Mouse (Mus musculus) CH12.LX (cell line): ENCODE data around the gene Ttc33. TPM values are rescaled to one million over a fixed set of nuclear protein-coding genes. Genes with fewer than 3 reads are reported as not detected.

Experiments
- DNase-seq: peaks from one replicate; pipeline ENCODE4 v3.0.0-alpha.2; 2013; ENCODE audit errors: extremely low read depth
- H3K27ac ChIP-seq: 2 replicates; pipeline ENCODE4 v1.5.1; 2012; ENCODE audit warnings: low read depth, mild to moderate bottlenecking, control low read depth, moderate library complexity; ENCODE audit not compliant: insufficient read depth
- H3K27me3 ChIP-seq: replicated peaks from 2 replicates; pipeline ENCODE3; 2012; ENCODE audit warnings: inconsistent platforms
- H3K36me3 ChIP-seq, 2 experiments: replicated peaks in 1 of 2; 2 replicates each; pipeline versions ENCODE3 to v1.6.1; 2012; ENCODE audit warnings: inconsistent platforms in 1 of 2, low read length in 1 of 2, mild to moderate bottlenecking in 1 of 2, mixed read lengths in 1 of 2, moderate library complexity in 1 of 2; ENCODE audit not compliant: control insufficient read depth in 1 of 2, insufficient read depth in 1 of 2
- H3K4me1 ChIP-seq, 2 experiments: 2 replicates each; pipeline ENCODE4 v1.6.1; 2012; ENCODE audit warnings: inconsistent platforms in 1 of 2, moderate library complexity in 1 of 2; ENCODE audit not compliant: insufficient read depth in 2 of 2, control insufficient read depth in 1 of 2
- H3K4me2 ChIP-seq: 2 replicates; pipeline ENCODE4 v1.6.1; 2012; ENCODE audit warnings: low read depth, mild to moderate bottlenecking, control low read depth; ENCODE audit not compliant: poor library complexity, insufficient read depth, severe bottlenecking
- H3K4me3 ChIP-seq, 3 experiments: fragments of 150-350 bp in 1 of 3; sonication (generic) in 1 of 3; replicated peaks in 1 of 3; 2 replicates each; pipeline versions ENCODE3 to v1.5.1; 2011 to 2012; ENCODE audit warnings: low read depth in 2 of 3, low read length in 2 of 3, mild to moderate bottlenecking in 2 of 3, moderate library complexity in 2 of 3, control low read depth in 1 of 3, improper control_type of control experiment in 1 of 3, inconsistent platforms in 1 of 3, mixed read lengths in 1 of 3; ENCODE audit not compliant: poor library complexity in 1 of 3
- H3K79me2 ChIP-seq: replicated peaks from 2 replicates; pipeline ENCODE4 v1.6.1; 2012; ENCODE audit warnings: mild to moderate bottlenecking, moderate library complexity; ENCODE audit not compliant: control insufficient read depth, poor library complexity, insufficient read depth, severe bottlenecking; ENCODE audit errors: extremely low read depth
- H3K9ac ChIP-seq: 2 replicates; pipeline ENCODE4 v1.6.1; 2012; ENCODE audit warnings: low read depth, mild to moderate bottlenecking, control low read depth, moderate library complexity; ENCODE audit not compliant: insufficient read depth
- H3K9me3 ChIP-seq: replicated peaks from 2 replicates; pipeline ENCODE3; 2012; ENCODE audit warnings: low read length, inconsistent platforms, mixed read lengths
- BHLHE40 ChIP-seq: IDR thresholded peaks from 2 replicates; pipeline ENCODE4 v1.6.1; 2011; ENCODE audit warnings: mild to moderate bottlenecking, low read depth, low read length, improper control_type of control experiment
- CHD1 ChIP-seq: IDR thresholded peaks from 2 replicates; pipeline ENCODE4 v1.6.1; 2012; ENCODE audit warnings: low read depth, low read length, improper control_type of control experiment, inconsistent platforms
- CHD2 ChIP-seq: IDR thresholded peaks from 2 replicates; pipeline ENCODE4 v1.6.1; 2011; ENCODE audit warnings: low read length, improper control_type of control experiment
- EP300 ChIP-seq: IDR thresholded peaks from 2 replicates; pipeline ENCODE4 v1.6.1; 2011; ENCODE audit warnings: low read length, improper control_type of control experiment
- ETS1 ChIP-seq: conservative IDR thresholded peaks from 2 replicates; pipeline ENCODE4 v1.6.1; 2012; ENCODE audit warnings: low read depth, mild to moderate bottlenecking, inconsistent platforms, low read length, improper control_type of control experiment, moderate library complexity
- GABPA ChIP-seq: IDR thresholded peaks from 2 replicates; pipeline ENCODE4 v1.6.1; 2012; ENCODE audit warnings: low read depth, low read length, improper control_type of control experiment, inconsistent platforms; ENCODE audit not compliant: insufficient replicate concordance
- IRF4 ChIP-seq: IDR thresholded peaks from 2 replicates; pipeline ENCODE4 v1.6.1; 2014; ENCODE audit warnings: low read depth, mild to moderate bottlenecking, inconsistent platforms, low read length, improper control_type of control experiment
- JUN ChIP-seq: IDR thresholded peaks from 2 replicates; pipeline ENCODE4 v1.6.1; 2011; ENCODE audit warnings: low read depth, mild to moderate bottlenecking, low read length, improper control_type of control experiment, moderate library complexity; ENCODE audit not compliant: insufficient read depth
- JUND ChIP-seq: conservative IDR thresholded peaks from 2 replicates; pipeline ENCODE4 v1.6.1; 2011; ENCODE audit warnings: low read depth, low read length, improper control_type of control experiment
- KAT2A ChIP-seq: IDR thresholded peaks from 2 replicates; pipeline ENCODE4 v1.6.1; 2012; ENCODE audit warnings: low read length, improper control_type of control experiment, inconsistent platforms; ENCODE audit not compliant: insufficient replicate concordance
- MAFK ChIP-seq: IDR thresholded peaks from 2 replicates; pipeline ENCODE4 v1.6.1; 2011; ENCODE audit warnings: low read length, improper control_type of control experiment; ENCODE audit not compliant: insufficient replicate concordance
- MAX ChIP-seq: IDR thresholded peaks from 2 replicates; pipeline ENCODE4 v1.6.1; 2011; ENCODE audit warnings: low read length, improper control_type of control experiment
- MAZ ChIP-seq: IDR thresholded peaks from 2 replicates; pipeline ENCODE4 v1.6.1; 2012; ENCODE audit warnings: low read depth, mild to moderate bottlenecking, inconsistent platforms, low read length, improper control_type of control experiment, moderate library complexity
- MXI1 ChIP-seq: IDR thresholded peaks from 2 replicates; pipeline ENCODE4 v1.6.1; 2011; ENCODE audit warnings: mild to moderate bottlenecking, low read depth, low read length, improper control_type of control experiment
- MYC ChIP-seq: IDR thresholded peaks from 2 replicates; pipeline ENCODE4 v1.6.1; 2011; ENCODE audit warnings: low read depth, mild to moderate bottlenecking, improper control_type of control experiment, low read length
- NELFE ChIP-seq: IDR thresholded peaks from 2 replicates; pipeline ENCODE4 v1.6.1; 2011; ENCODE audit warnings: low read depth, low read length, improper control_type of control experiment
- NRF1 ChIP-seq: IDR thresholded peaks from 2 replicates; pipeline ENCODE4 v1.6.1; 2014; ENCODE audit warnings: low read depth, mild to moderate bottlenecking, inconsistent platforms, low read length, improper control_type of control experiment, moderate library complexity
- PAX5 ChIP-seq: IDR thresholded peaks from 2 replicates; pipeline ENCODE4 v1.6.1; 2012; ENCODE audit warnings: low read length, inconsistent platforms, mixed read lengths
- SIN3A ChIP-seq: IDR thresholded peaks from 2 replicates; pipeline ENCODE4 v1.6.1; 2012; ENCODE audit warnings: low read length, improper control_type of control experiment, inconsistent platforms
- SMC3 ChIP-seq: IDR thresholded peaks from 2 replicates; pipeline ENCODE4 v1.6.1; 2011; ENCODE audit warnings: low read depth, low read length, improper control_type of control experiment
- TBP ChIP-seq: conservative IDR thresholded peaks from 2 replicates; pipeline ENCODE4 v1.6.1; 2011; ENCODE audit warnings: low read depth, low read length, improper control_type of control experiment
- TCF12 ChIP-seq: IDR thresholded peaks from 2 replicates; pipeline ENCODE4 v1.6.1; 2014; ENCODE audit warnings: low read depth, mild to moderate bottlenecking, inconsistent platforms, low read length, improper control_type of control experiment
- USF1 ChIP-seq: IDR thresholded peaks from 2 replicates; pipeline ENCODE4 v1.6.1; 2014; ENCODE audit warnings: low read depth, mild to moderate bottlenecking, inconsistent platforms, low read length, improper control_type of control experiment
- ZKSCAN1 ChIP-seq: IDR thresholded peaks from 2 replicates; pipeline ENCODE4 v1.6.1; 2012; ENCODE audit warnings: low read depth, inconsistent platforms, low read length, improper control_type of control experiment, borderline replicate concordance
- ZMIZ1 ChIP-seq: IDR thresholded peaks from 2 replicates; pipeline ENCODE4 v1.6.1; 2012; ENCODE audit warnings: low read depth, mild to moderate bottlenecking, inconsistent platforms, low read length, improper control_type of control experiment
- dilution Hi-C: fragments of 300-500 bp; cut with MboI; formaldehyde crosslinking; loops from 2 replicates; pipeline ENCODE4 v1.14.3; 2020; ENCODE audit warnings: low sequenced_read_pairs; ENCODE audit not compliant: extremely low pct_unique_long_range_greater_than_20kb, extremely low pct_ligation_motif_present
- in situ Hi-C: fragments of 300-500 bp; cut with MboI; formaldehyde crosslinking; loops from 3 replicates; pipeline ENCODE4 v1.14.3; 2019; ENCODE audit warnings: low sequenced_read_pairs, low pct_ligation_motif_present, low pct_unique_long_range_greater_than_20kb, mixed read lengths
- polyA plus RNA-seq: library from polyadenylated mRNA; unstranded; fragments of >175 nt; gene quantifications from 2 replicates; pipeline ENCODE4 v1.2.1, GENCODE M21; 2012; ENCODE audit warnings: low read depth; ENCODE audit not compliant: insufficient read length
- total RNA-seq, 2 experiments: library from RNA; depleted of rRNA; stranded (reverse); fragments of 300-350 nt in 1 of 2; fragments of >200 nt in 1 of 2; gene quantifications; 2 replicates each; pipeline ENCODE4 v1.2.3; 2012 to 2014

Gene Ttc33
- total and polyA plus RNA-seq, 3 experiments, result 24.5 to 53.6 (median 34.8) TPM

DNA sequence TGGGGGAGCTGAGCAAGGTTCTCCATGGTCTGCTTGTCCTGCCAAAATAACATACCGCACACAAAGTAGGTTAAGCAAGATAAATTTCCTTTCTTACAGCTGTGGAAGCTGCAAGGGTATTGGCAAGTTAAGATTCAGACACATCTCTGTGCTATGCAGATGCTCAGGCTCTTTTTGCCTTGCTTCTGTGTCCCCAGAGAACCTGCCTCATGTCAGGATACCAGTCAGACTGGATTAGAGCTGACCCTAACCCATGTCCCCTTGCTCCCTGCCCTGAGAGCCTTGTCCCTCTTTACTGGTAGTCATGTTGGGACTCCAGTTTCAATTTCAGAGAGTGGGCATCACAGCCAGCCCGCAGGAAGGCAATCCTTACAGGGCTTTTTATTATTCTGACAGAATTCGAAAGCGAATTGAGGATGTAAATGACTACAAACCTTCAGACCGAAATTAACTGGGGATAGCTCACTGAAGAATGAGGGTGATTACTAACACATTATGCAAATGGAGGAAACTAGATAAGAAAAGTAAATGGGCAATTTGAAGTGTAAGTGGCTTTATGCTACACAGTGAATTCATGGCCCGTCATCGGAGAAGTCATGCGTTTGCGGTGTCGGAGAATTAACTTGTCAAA is 77.7 kb downstream of the Ttc33 start:
- Histone ChIP-seq H3K4me1 (peaks cover 3 to 19% of the 10 kb centered on the region in 2 experiments), H3K79me2 (no peaks in the 10 kb centered on the region), H3K27ac (no peak overlapping the region), H3K27me3 (no peaks in the 10 kb centered on the region), H3K4me3 (peak overlapping the region in 1 of 3 experiments; percentile 31), H3K36me3 (no peaks in the 10 kb centered on the region), H3K9ac (no peak overlapping the region), H3K4me2 (peak overlapping the region; percentile 56), H3K9me3 (no peaks in the 10 kb centered on the region)
- dilution Hi-C loops, result no loop called here
- TF ChIP-seq BHLHE40 (peak; percentile 22; the same call in 1 of the 2 replicates), MXI1 (no peak), NELFE (0 out of 2 replicates have a peak, but pooled peaks have one; percentile 12), CHD1 (no peak), CHD2 (0 out of 2 replicates have a peak, but pooled peaks have one; percentile 9), SIN3A (peak; percentile 37; the same call in 1 of the 2 replicates), KAT2A (no peak), ETS1 (peak; percentile 35; the same call in 1 of the 2 replicates), SMC3 (no peak), GABPA (no peak), MAFK (no peak), MAX (peak; percentile 31; the same call in 1 of the 2 replicates), TBP (peak; percentile 76), MYC (no peak), NRF1 (no peak), MAZ (no peak), USF1 (no peak), TCF12 (peak; percentile 34; the same call in 1 of the 2 replicates), JUND (no peak; the same call in 1 of the 2 replicates), EP300 (peak; percentile 38; the same call in 1 of the 2 replicates), ZMIZ1 (peak; percentile 53; the same call in 1 of the 2 replicates), IRF4 (peak; percentile 65; the same call in 1 of the 2 replicates), JUN (no peak), ZKSCAN1 (no peak), PAX5 (no peak)
- in situ Hi-C loops, result no loop called here
- peak; percentile 53 for DNase-seq
